Comparison of ENCODE assay signal across 26 mouse cellular contexts in genomic region chr13:95672372-95672771, GRCm38 (mm10). TPM values are rescaled to one million over a fixed set of nuclear protein-coding genes. Genes with fewer than 3 reads are reported as not detected.
DNase-seq lines count a peak whose midpoint lies in the region; ATAC-seq and TF ChIP-seq lines count a peak whose summit lies in the region.
"Had no signal": no experiment of that assay in that cellular context is flagged by ENCODE, and none has a peak within 500 bp of the region (broad histone marks: within the 10 kb centered on the region; RNA-seq: fewer than 3 reads in every experiment).

No protein-coding gene starts in this region.

- no peak for DNase-seq in heart, postnatal 10 days
- DNase-seq in MEL (ENCODE audit: low read depth, low spot score) (no peak), liver (peak; percentile 44)
- DNase-seq: adrenal gland, postnatal 25 days; cerebellum, adult 11 months; cerebellum, adult 9-11 months; kidney, adult 9 months; kidney, postnatal 25 days; layer of hippocampus, postnatal 36 days; lung, adult 2 months; right cerebral cortex, adult 18-20 months; thymus, adult 2 months; thymus, postnatal 4 days had no signal

- H3K36me3 ChIP-seq in heart, embryonic 11.5 days (ENCODE audit: control insufficient read depth, insufficient read depth, low read length) = no peaks in the 10 kb centered on the region
- peaks cover 0 to 9% of the 10 kb centered on the region in 2 experiments; a peak in 2 of 4 replicates for H3K36me3 ChIP-seq in MEL (ENCODE audit: control insufficient read depth in 1 of 2, insufficient read depth in 2 of 2, low read length in 2 of 2)
- peaks cover 27% of the 10 kb centered on the region for H3K36me3 ChIP-seq in liver, embryonic 16.5 days (ENCODE audit: control insufficient read depth, insufficient read depth)
- H3K36me3 ChIP-seq in intestine, embryonic 16.5 days (ENCODE audit: control insufficient read depth, insufficient read depth, low read length) = 0 out of 2 replicates have a peak, but pooled peaks cover 5% of the 10 kb centered on the region
- H3K36me3 ChIP-seq: neural tube, embryonic 15.5 days had no signal

- no peak for ATAC-seq in heart, embryonic 11.5 days (replicated peaks; ENCODE audit: insufficient number of reproducible peaks, low FRiP score, low TSS enrichment)
- ATAC-seq in liver, embryonic 16.5 days (ENCODE audit: low read depth) = peak; percentile 4; the same call in 1 of the 2 replicates
- ATAC-seq in intestine, embryonic 16.5 days = no peak
- ATAC-seq in cerebellum, adult (ENCODE audit: insufficient number of reproducible peaks, low FRiP score, low TSS enrichment) = no peak
- ATAC-seq: hindbrain, embryonic 16.5 days; intestine, embryonic 15.5 days had no signal

- H3K27me3 ChIP-seq in heart, embryonic 11.5 days (ENCODE audit: control insufficient read depth, insufficient read depth, low read length) = no peaks in the 10 kb centered on the region
- H3K27me3 ChIP-seq in MEL (ENCODE audit: control insufficient read depth in 1 of 2, insufficient read depth in 2 of 2, low read length in 2 of 2) = no peaks in the 10 kb centered on the region
- no peaks in the 10 kb centered on the region for H3K27me3 ChIP-seq in liver, embryonic 16.5 days (ENCODE audit: control insufficient read depth, insufficient read depth, low read depth, low read length)
- no peaks in the 10 kb centered on the region for H3K27me3 ChIP-seq in intestine, embryonic 16.5 days (replicated peaks; ENCODE audit: control insufficient read depth, insufficient read depth, low read length)
- H3K27me3 ChIP-seq: embryonic facial prominence, embryonic 15.5 days; intestine, embryonic 15.5 days; limb, embryonic 12.5 days; neural tube, embryonic 15.5 days had no signal

- no peaks in the 10 kb centered on the region for H3K9me3 ChIP-seq in heart, embryonic 11.5 days (replicated peaks; ENCODE audit: control insufficient read depth, low read length)
- no peaks in the 10 kb centered on the region for H3K9me3 ChIP-seq in MEL (replicated peaks; ENCODE audit: insufficient read depth, low read length)
- no peaks in the 10 kb centered on the region for H3K9me3 ChIP-seq in liver, embryonic 16.5 days (replicated peaks; ENCODE audit: control insufficient read depth, low read length)
- H3K9me3 ChIP-seq in intestine, embryonic 16.5 days (ENCODE audit: control insufficient read depth, low read length) = no peaks in the 10 kb centered on the region
- H3K9me3 ChIP-seq: embryonic facial prominence, embryonic 15.5 days; hindbrain, embryonic 10.5 days; intestine, embryonic 15.5 days; limb, embryonic 12.5 days; midbrain, embryonic 10.5 days; neural tube, embryonic 15.5 days had no signal

- H3K27ac ChIP-seq in heart, embryonic 11.5 days (ENCODE audit: low read depth, low read length) = peak overlapping the region; percentile 81
- H3K27ac ChIP-seq in MEL (ENCODE audit: control insufficient read depth, low read depth, low read length) = peak overlapping the region; percentile 1
- peak overlapping the region; percentile 99 for H3K27ac ChIP-seq in liver, embryonic 16.5 days (ENCODE audit: low read length)
- no peak overlapping the region for H3K27ac ChIP-seq in intestine, embryonic 16.5 days (ENCODE audit: low read length)
- H3K27ac ChIP-seq: embryonic facial prominence, embryonic 15.5 days; hindbrain, embryonic 10.5 days; intestine, embryonic 15.5 days; layer of hippocampus, adult 2 months; limb, embryonic 12.5 days; midbrain, embryonic 10.5 days; neural tube, embryonic 15.5 days; stomach, postnatal 0 days had no signal

- no peak for TF ChIP-seq POLR2A in MEL (IDR thresholded peaks at IDR 0.05; ENCODE audit: control insufficient read depth in 1 of 2, insufficient read depth in 1 of 2, low read depth in 1 of 2, low read length in 2 of 2, poor library complexity in 1 of 2)

- intact Hi-C loops in heart, postnatal 10 days (cut with DNase I) = no loop called here

- peak overlapping the region; percentile 17; the same call in 1 of the 2 replicates for H3K4me2 ChIP-seq in heart, embryonic 11.5 days
- H3K4me2 ChIP-seq in liver, embryonic 16.5 days (ENCODE audit: low read depth, low read length) = peak overlapping the region; percentile 69
- H3K4me2 ChIP-seq in intestine, embryonic 16.5 days (ENCODE audit: low read depth, low read length) = no peak overlapping the region
- H3K4me2 ChIP-seq: embryonic facial prominence, embryonic 15.5 days; intestine, embryonic 15.5 days; limb, embryonic 12.5 days; neural tube, embryonic 15.5 days had no signal

- no peaks in the 10 kb centered on the region for H3K79me2 ChIP-seq in MEL (ENCODE audit: control insufficient read depth, insufficient read depth, low read length, poor library complexity)

- WGBS in heart, embryonic 11.5 days (ENCODE audit: insufficient replicate concordance) = 55% methylated on average over 7 of the region's 7 CpGs
- whole genome bisulfite sequencing in liver, embryonic 16.5 days (ENCODE audit: insufficient replicate concordance) = 41% methylated on average over 7 of the region's 7 CpGs
- WGBS in intestine, embryonic 16.5 days = 82% methylated on average over 7 of the region's 7 CpGs

- no peak overlapping the region for H3K4me3 ChIP-seq in heart, embryonic 11.5 days (ENCODE audit: low read depth, low read length)
- no peak overlapping the region for H3K4me3 ChIP-seq in MEL (ENCODE audit: control insufficient read depth in 1 of 2, insufficient read depth in 1 of 2, low read depth in 2 of 2, low read length in 2 of 2)
- H3K4me3 ChIP-seq in liver, embryonic 16.5 days (ENCODE audit: low read depth, low read length) = peak overlapping the region; percentile 63
- no peak overlapping the region for H3K4me3 ChIP-seq in intestine, embryonic 16.5 days (ENCODE audit: low read length)
- H3K4me3 ChIP-seq: embryonic facial prominence, embryonic 15.5 days; hindbrain, embryonic 10.5 days; intestine, embryonic 15.5 days; layer of hippocampus, adult 2 months; limb, embryonic 12.5 days; midbrain, embryonic 10.5 days; neural tube, embryonic 15.5 days had no signal

- TF ChIP-seq CTCF in MEL (IDR thresholded peaks at IDR 0.05 in 2 of 3, conservative IDR thresholded peaks at IDR 0.05 in 1 of 3; ENCODE audit: control insufficient read depth in 1 of 3, insufficient read depth in 1 of 3, low read depth in 2 of 3, low read length in 3 of 3, poor library complexity in 1 of 3, severe bottlenecking in 1 of 3) = no peak

- TF ChIP-seq EP300 in MEL (IDR thresholded peaks at IDR 0.05; ENCODE audit: low read depth in 1 of 2, low read length in 2 of 2) = no peak

- peak overlapping the region; percentile 24; the same call in 1 of the 2 replicates for H3K9ac ChIP-seq in heart, embryonic 11.5 days (ENCODE audit: low read depth, low read length)
- no peak overlapping the region for H3K9ac ChIP-seq in MEL (ENCODE audit: control insufficient read depth, low read depth, low read length, poor library complexity, severe bottlenecking)
- peak overlapping the region; percentile 71 for H3K9ac ChIP-seq in liver, embryonic 16.5 days (ENCODE audit: low read depth, low read length)
- H3K9ac ChIP-seq in intestine, embryonic 16.5 days (ENCODE audit: low read depth, low read length) = no peak overlapping the region
- H3K9ac ChIP-seq: embryonic facial prominence, embryonic 15.5 days; intestine, embryonic 15.5 days; limb, embryonic 12.5 days; neural tube, embryonic 15.5 days had no signal

- no peak for TF ChIP-seq RAD21 in MEL (IDR thresholded peaks at IDR 0.05; ENCODE audit: low read depth, low read length)

- 0 out of 2 replicates have a peak, but pooled peaks cover 6% of the 10 kb centered on the region for H3K4me1 ChIP-seq in heart, embryonic 11.5 days (ENCODE audit: control insufficient read depth, insufficient read depth, low read length)
- H3K4me1 ChIP-seq in MEL (ENCODE audit: control insufficient read depth in 1 of 2, insufficient read depth in 2 of 2, low read length in 2 of 2) = peaks cover 4 to 10% of the 10 kb centered on the region in 2 experiments; a peak in 3 of 4 replicates
- H3K4me1 ChIP-seq in liver, embryonic 16.5 days (ENCODE audit: control insufficient read depth, low read depth, low read length) = peaks cover 29% of the 10 kb centered on the region
- H3K4me1 ChIP-seq in intestine, embryonic 16.5 days (ENCODE audit: control insufficient read depth, insufficient read depth, low read length) = no peaks in the 10 kb centered on the region
- H3K4me1 ChIP-seq: embryonic facial prominence, embryonic 15.5 days; hindbrain, embryonic 10.5 days; intestine, embryonic 15.5 days; limb, embryonic 12.5 days; midbrain, embryonic 10.5 days; neural tube, embryonic 15.5 days had no signal

TF ChIP-seq in MEL, 35 proteins besides CTCF, POLR2A, EP300 and RAD21:
- TF ChIP-seq CHD2 (IDR thresholded peaks at IDR 0.05; ENCODE audit: low read length) (no peak), TBP (IDR thresholded peaks at IDR 0.05; ENCODE audit: low read depth, low read length) (no peak), ZMIZ1 (IDR thresholded peaks at IDR 0.05; ENCODE audit: low read depth, low read length) (no peak), TAL1 (IDR thresholded peaks at IDR 0.05; ENCODE audit: low read length) (peak; percentile 30; the same call in 1 of the 2 replicates)

RNA-seq across cellular contexts. Expression of gene F2rl2, which starts 24.3 kb away (rescaled TPM):
- 4.0 and 4.1 TPM in 2 replicates for polyA plus RNA-seq in heart, embryonic 11.5 days (2014; fragmentation: Nextera tagmentation; extraction: Ambion mirVana)
- under 1 TPM in 1 of 2 experiments, not detected in 1; 0.17 TPM for total RNA-seq in heart, postnatal 10 days (2021)
- total RNA-seq in MEL (2012; rRNA removed) = 0.07 TPM in 1 of 2 replicates, not detected in the other
- polyA plus RNA-seq in MEL (2012; ENCODE audit: insufficient read depth in 1 of 2, insufficient read length in 2 of 2, low read depth in 1 of 2, low replicate concordance in 2 of 2, missing spikeins in 1 of 2) = under 1 TPM in 1 of 2 experiments, not detected in 1; 0.04 TPM
- 7.3 and 9.3 TPM in 2 replicates for polyA plus RNA-seq in liver, embryonic 16.5 days (2015; fragmentation: Nextera tagmentation; extraction: Ambion mirVana)
- 0.21 and 0.38 TPM in 2 replicates for polyA plus RNA-seq in intestine, embryonic 16.5 days (2015; fragmentation: Nextera tagmentation; extraction: Ambion mirVana)
- total RNA-seq: adrenal gland, postnatal 25 days had no signal

RNA-seq across cellular contexts. Expression of gene F2r, which starts 54.1 kb away (rescaled TPM):
- 171 and 195 TPM in 2 replicates for polyA plus RNA-seq in heart, embryonic 11.5 days (2014; fragmentation: Nextera tagmentation; extraction: Ambion mirVana)
- total RNA-seq in heart, postnatal 10 days (2021) = 10 to 100 TPM; 49.6 to 50.1 TPM
- total RNA-seq in MEL (2012; rRNA removed) = 18.2 and 19.1 TPM in 2 replicates
- polyA plus RNA-seq in MEL (2012; ENCODE audit: insufficient read depth in 1 of 2, insufficient read length in 2 of 2, low read depth in 1 of 2, low replicate concordance in 2 of 2, missing spikeins in 1 of 2) = 10 to 100 TPM in 1 of 2 experiments, not detected in 1; 32.7 TPM
- 37.2 and 37.5 TPM in 2 replicates for polyA plus RNA-seq in liver, embryonic 16.5 days (2015; fragmentation: Nextera tagmentation; extraction: Ambion mirVana)
- polyA plus RNA-seq in intestine, embryonic 16.5 days (2015; fragmentation: Nextera tagmentation; extraction: Ambion mirVana) = 41.0 and 41.7 TPM in 2 replicates

Comparison
In these comparisons a context has a peak if more than half of its experiments do, and no peak if none do; other contexts are left out.
1. H3K9ac ChIP-seq: peak in heart, embryonic 11.5 days (single experiment) and liver, embryonic 16.5 days (single experiment); none in MEL (single experiment) and intestine, embryonic 16.5 days (single experiment).